Mouse (Mus musculus): ENCODE results near the gene Ppfia3. TPM values are rescaled to one million over a fixed set of nuclear protein-coding genes. Genes with fewer than 3 reads are reported as not detected.

Ppfia3 gene
- total RNA-seq, 2 experiments from 2014 or later: 0.22 to 0.29 TPM

GRCm38 (mm10) chr7:45356087-45356486 lies 10.7 kb downstream of the Ppfia3 start:
- intact Hi-C loops (cut with DNase I): no loop called here

GRCm38 (mm10) chr7:45355318-45356020 lies 11.3 kb downstream of the Ppfia3 start:
- no peak for DNase-seq
- intact Hi-C loops (cut with DNase I): no loop called here

More at GRCm38 (mm10) chr7:45356087-45356486, 10.7 kb downstream of the Ppfia3 start:
- no peak for DNase-seq

- intact Hi-C loops (cut with DNase I): no loop called here
- DNase-seq: no peak
These were observed 13.8 kb downstream of the Ppfia3 start for GRCm38 (mm10) chr7:45353041-45353440.

GRCm38 (mm10) chr7:45346905-45347304 lies 19.9 kb downstream of the Ppfia3 start:
- intact Hi-C loops (cut with DNase I): no loop called here

DNA sequence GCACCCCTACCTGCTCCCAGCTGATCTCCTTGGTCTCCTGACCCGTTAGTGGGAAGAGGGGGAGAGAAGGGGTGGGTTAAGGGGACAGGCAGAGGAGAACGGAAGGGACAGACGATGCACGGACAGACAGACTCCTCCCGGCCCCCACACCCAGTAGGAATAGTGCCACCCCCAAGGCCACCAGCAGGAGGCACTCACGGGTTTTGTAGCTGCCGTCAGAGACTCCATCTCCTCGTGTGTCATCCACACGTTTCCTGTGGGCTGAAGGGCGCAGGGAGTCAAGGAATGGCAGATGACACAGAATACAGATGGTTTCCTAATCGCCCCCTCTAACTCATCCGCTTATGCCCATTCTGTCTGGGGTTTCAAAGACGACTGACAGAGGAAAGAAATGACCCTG lies 23.3 kb downstream of the Ppfia3 start:
- no peak for DNase-seq
- intact Hi-C loops (cut with DNase I): loop anchor here (5.0 kb wide), 1 partner anchor 36 kb away; no protein-coding TSS in a partner anchor

More at GRCm38 (mm10) chr7:45346905-45347304, 19.9 kb downstream of the Ppfia3 start:
- DNase-seq: no peak

DNA sequence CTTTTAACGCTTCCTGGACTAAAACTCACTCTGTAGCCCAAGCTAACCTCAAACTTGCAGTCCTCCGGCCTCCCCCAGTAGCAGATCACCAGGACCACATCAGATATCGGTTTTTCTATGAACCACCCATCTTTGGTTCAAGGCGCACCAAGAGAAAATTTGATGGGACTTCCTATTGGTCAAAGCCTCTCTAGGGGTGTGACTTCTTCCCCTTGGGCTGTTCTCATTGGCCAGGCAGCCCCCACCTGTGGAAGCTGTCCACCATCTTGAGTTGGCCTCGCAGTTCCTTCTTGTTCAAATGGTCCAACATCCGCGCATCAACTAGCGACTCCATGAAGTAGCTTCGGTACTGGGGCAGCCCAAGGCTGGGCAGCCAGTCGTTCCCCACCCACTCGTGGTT lies 24.7 kb downstream of the Ppfia3 start:
- intact Hi-C loops (cut with DNase I): loop anchor here (5.0 kb wide), 1 partner anchor 35 kb away; no protein-coding TSS in a partner anchor
- DNase-seq: no peak

DNA sequence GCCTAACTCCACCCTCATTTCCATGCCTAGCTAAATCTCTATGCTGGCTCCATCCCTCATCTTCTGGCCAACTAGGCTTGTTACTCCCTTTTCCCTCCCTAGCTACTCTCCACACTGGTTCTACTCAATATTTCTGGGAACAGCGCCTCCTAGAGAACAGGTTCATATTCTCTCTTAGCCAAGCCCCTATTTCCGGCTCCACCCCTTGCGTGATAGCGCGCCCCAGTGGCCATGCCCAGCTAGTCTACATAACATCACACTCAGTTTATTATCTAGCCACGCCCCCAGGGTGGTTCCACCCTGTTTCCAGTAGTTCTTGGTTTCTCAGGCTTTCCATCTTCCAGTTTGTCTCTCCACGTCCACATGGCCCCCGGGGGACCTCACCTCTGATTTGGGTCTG lies 25.5 kb downstream of the Ppfia3 start:
- DNase-seq: peak; percentile 70 to 87
- intact Hi-C loops (cut with DNase I): loop anchor here (5.0 kb wide), 1 partner anchor 34 kb away; no protein-coding TSS in a partner anchor

- DNase-seq: peak; percentile 34 to 45
- intact Hi-C loops (cut with DNase I): loop anchor here (5.0 kb wide), 1 partner anchor 33 kb away; no protein-coding TSS in a partner anchor
These were observed 26.1 kb downstream of the Ppfia3 start for GRCm38 (mm10) chr7:45340669-45341068.

DNA sequence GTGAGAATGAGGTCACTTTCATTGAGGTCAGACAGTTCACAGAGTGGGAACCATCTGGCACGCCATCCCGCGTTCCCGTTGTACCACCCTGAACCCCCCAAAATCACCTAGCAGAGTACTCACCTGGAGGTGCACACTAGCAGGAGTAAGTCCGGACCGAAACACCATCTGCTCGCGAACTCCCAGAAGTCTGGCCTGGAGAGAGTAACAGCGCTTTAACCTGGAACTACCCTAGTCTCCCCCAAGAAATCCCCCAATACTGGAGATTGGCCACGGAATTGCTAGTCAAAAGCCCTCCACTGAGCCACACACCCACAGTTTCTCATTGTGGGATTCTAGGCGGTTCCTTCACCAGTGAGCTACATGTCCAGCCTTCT lies 26.8 kb downstream of the Ppfia3 start:
- intact Hi-C loops (cut with DNase I): loop anchor here (5.0 kb wide), 1 partner anchor 33 kb away; no protein-coding TSS in a partner anchor
- DNase-seq: no peak

DNA sequence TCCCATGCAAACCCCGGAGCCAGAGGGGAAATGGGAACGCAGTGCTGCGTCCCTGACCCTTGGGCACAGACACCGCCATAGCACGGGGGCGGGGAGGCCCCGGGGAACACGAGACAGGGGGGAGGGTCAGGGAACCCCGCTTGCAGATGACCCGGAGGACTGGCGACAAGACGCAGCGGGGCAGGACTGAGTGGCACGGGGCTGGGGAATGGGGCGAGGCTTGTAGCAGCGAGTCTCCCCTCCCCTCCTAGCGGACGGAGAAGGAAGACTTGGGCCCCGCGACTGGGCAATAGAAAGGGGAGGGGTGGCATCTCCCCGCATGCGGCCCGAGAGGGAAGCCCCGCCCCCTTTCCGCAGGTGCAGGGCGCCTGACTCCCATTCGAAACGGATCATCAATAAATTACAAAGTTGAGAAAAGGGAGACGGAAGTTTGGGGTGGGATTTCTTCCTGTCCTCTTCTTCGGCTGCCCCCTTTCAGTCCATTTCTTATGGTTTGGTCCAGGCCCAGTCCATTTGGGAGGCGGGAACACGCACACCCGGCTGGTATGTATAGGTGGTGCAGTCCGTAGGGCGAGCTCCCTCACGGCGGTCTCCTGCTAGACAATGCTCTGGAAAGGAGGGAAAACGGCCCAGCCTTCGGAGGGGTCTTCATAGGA lies 27.3 kb downstream of the Ppfia3 start:
- peak; percentile 55 to 66 for DNase-seq
- intact Hi-C loops (cut with DNase I): loop anchor here (5.0 kb wide), 1 partner anchor 32 kb away; no protein-coding TSS in a partner anchor

GRCm38 (mm10) chr7:45338161-45338911 lies 28.5 kb downstream of the Ppfia3 start:
- intact Hi-C loops (cut with DNase I): no loop called here
- peak in 1 of 2 experiments; percentile 31 for DNase-seq

DNA sequence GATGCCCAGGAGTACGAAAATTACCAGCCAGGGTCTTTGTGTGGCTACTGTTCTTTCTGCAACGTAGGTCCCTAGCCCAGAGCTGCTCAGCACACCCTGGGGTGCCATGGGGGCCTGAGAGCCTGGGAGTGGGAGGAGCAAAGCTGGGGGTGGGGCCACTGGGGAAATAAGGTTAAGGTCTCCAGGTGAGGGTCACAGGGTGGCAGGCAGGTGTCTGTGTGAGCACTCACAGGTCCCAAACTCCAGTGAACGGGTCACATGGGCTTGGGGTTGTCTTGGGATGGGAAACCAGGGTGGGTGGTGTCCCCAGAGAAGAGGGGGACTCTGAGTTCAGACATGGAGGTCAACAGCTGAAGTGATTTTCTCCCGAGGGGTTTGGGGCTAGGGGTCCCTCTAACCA lies 29.4 kb downstream of the Ppfia3 start:
- intact Hi-C loops (cut with DNase I): no loop called here
- DNase-seq: no peak

GRCm38 (mm10) chr7:45336319-45336718 lies 30.5 kb downstream of the Ppfia3 start:
- no peak for DNase-seq
- intact Hi-C loops (cut with DNase I): no loop called here

DNA sequence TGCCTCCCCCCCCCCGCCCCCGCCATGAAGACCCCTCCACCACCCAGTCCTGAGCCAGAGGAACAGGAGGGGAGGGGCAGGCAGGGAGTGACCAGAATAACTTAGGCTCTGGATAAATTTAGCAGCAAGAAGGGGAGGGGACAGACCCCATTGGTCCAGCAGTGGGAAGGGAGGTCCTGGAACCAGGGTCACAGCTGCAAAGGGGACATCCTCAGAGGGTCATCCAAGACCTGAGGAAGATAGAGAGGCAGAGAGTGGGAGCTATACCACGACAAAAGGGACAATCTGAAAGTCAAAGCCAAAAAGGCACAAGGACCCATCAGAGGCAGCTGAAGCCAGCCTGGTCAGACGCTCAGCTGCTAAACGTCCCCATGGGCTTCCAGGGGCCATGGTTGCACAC lies 31.8 kb downstream of the Ppfia3 start, which contains the start of gene Hrc:
TSS of gene Hrc (plus strand) at position 235 of the 400 bp plus-strand sequence.
- peak; percentile 36 to 49 for DNase-seq
- intact Hi-C loops (cut with DNase I): no loop called here

GRCm38 (mm10) chr7:45334605-45335004 lies 32.2 kb downstream of the Ppfia3 start:
- intact Hi-C loops (cut with DNase I): no loop called here
- peak; percentile 22 to 41 for DNase-seq

DNA sequence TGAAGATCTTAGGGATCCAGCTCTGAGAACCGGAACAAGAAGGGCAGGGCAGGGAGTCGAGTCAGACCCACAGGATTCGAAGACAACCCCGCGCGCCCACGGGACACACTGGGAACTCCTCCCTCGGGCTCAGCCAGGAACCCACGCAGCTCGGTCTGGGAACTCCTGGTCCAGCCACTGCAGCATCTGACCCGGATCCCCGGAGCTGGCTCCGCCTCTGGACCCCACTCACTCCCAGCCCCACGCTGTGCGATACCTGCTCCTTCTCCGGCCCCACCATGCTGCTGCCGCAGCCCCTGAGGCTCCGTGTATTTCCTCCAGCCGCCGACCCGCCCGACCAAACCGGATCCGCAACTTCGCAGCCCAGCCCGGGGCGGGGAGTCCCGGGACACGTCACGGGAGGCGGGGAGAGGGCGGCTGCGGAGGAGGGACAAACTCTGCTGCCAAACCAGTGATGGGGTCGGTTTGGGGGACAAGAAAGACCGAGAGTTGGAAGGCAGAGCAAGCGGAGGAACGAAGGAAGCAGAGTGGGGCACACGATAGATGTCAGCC lies 33.3 kb downstream of the Ppfia3 start, which contains the start of gene Trpm4:
TSS of gene Trpm4 (minus strand) at position 350 of the 552 bp plus-strand sequence.
- peak; percentile 91 to 94 for DNase-seq
- intact Hi-C loops (cut with DNase I): loop anchor here (2.0 kb wide), 1 partner anchor 21 kb away; no protein-coding TSS in a partner anchor

DNA sequence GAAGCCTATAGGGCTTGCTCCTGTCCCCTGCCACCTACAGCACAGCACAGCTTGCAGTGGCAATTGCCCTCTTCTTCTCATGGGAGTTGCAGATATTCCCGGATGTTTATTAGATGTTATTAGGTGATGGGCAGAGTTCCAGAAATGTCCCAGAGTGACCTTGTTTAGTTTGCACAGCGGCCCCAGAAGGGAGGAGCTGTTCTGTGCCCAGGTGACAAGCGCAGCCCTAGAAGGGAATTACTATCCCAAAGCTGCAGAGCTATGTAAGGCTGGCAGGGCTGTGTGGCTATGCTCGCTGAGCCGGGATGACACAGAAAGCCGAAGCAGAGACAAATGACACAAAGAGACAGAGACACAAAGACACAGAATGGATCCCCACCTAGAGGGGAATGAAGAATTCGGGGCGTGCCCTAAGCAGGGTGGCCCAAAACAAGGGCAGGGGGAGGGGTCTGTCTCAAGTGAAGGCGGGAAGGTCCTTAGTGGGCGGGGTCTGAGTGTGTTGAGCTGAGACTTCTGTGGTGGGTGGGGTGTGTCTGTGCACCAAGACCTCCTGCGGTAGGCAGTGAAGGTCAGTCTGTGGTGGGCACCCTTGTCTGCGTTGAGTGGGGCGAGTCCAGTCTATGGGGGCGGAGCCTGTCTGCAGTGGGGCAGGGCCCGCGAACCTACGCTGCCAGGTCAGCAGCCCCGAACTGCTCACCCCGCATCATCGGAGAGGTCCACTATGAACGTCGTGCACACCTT lies 34.0 kb downstream of the Ppfia3 start:
- DNase-seq: peak; percentile 42 to 58
- intact Hi-C loops (cut with DNase I): loop anchor here (2.0 kb wide), 1 partner anchor 20 kb away; no protein-coding TSS in a partner anchor

DNA sequence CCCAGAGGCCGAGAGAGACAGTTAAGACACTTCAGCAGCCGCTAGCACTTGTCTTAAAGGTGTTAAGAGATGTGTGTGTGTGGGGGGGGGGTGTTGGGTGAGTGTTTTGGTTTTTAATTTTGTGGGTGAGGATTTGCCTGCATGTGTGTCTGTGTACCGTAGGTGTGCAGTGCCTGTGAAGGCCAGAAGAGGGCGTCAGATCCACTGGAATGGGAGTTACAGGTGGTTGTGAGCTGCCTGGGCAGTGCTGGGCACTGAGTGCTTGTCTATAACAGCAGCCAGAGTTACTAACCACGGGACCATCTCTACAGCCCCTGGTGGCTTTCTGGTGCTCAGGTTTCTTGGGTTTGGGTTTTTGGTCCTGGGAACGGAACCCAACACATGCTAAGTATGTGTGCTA lies 35.3 kb downstream of the Ppfia3 start:
- intact Hi-C loops (cut with DNase I): no loop called here
- no peak for DNase-seq

DNA sequence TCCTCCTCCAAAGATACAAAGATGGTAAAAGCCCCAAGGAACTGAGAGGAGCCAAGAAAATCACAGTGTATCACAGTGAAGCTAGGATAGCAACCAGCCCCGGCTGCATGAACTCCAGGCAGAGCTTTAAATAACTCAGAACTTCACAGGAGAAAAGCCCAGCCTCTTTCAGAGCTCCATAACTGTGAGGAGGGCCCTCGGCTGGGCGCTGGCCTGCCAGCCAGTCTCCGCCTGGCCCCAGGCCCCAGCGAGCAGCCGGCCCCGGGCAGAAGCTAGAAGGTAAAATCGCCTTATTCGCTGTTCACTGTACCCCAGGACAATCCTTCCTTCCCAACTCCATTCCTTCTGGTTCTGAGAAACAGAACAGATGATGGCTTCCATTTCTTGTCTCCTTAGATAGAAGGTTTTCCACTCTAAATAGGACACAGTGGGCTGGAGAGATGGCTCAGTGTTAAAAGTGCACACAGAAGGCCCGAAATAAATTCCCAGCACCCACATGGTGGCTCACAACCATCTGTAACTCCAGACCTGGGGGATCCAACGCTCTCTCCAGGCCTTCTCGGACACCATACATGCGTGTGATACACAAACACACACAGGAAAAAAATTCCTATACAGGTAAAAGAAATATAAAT lies 37.9 kb downstream of the Ppfia3 start:
- DNase-seq: peak; percentile 35 to 41
- intact Hi-C loops (cut with DNase I): no loop called here
